ENCODE assay signal across 9 mouse cellular contexts in genomic region chr11:16257011-16257410, GRCm38 (mm10). TPM values are rescaled to one million over a fixed set of nuclear protein-coding genes. Genes with fewer than 3 reads are reported as not detected.
DNase-seq lines count a peak whose midpoint lies in the region; ATAC-seq and TF ChIP-seq lines count a peak whose summit lies in the region.
"Had no signal": no experiment of that assay in that cellular context is flagged by ENCODE, and none has a peak within 500 bp of the region (broad histone marks: within the 10 kb centered on the region; RNA-seq: fewer than 3 reads in every experiment).

No protein-coding gene starts in this region.

- no peak for TF ChIP-seq EP300 in stomach, postnatal 0 days (optimal IDR thresholded peaks at IDR 0.05)

- no peaks in the 10 kb centered on the region for H3K9me3 ChIP-seq in heart, embryonic 11.5 days (replicated peaks; ENCODE audit: control insufficient read depth, low read length)
- H3K9me3 ChIP-seq in limb, embryonic 13.5 days: no peaks in the 10 kb centered on the region
- H3K9me3 ChIP-seq in stomach, postnatal 0 days (ENCODE audit: control insufficient read depth, low read length): no peaks in the 10 kb centered on the region

- peaks cover 44% of the 10 kb centered on the region for H3K27me3 ChIP-seq in heart, embryonic 11.5 days (ENCODE audit: control insufficient read depth, insufficient read depth, low read length)
- H3K27me3 ChIP-seq in limb, embryonic 13.5 days: peaks cover 51% of the 10 kb centered on the region
- 0 out of 2 replicates have a peak, but pooled peaks cover 6% of the 10 kb centered on the region for H3K27me3 ChIP-seq in stomach, postnatal 0 days (ENCODE audit: control insufficient read depth, insufficient read depth, low read length)
- H3K27me3 ChIP-seq: CH12.LX had no signal

- no peak overlapping the region for H3K27ac ChIP-seq in heart, embryonic 11.5 days (ENCODE audit: low read depth, low read length)
- H3K27ac ChIP-seq in limb, embryonic 13.5 days: no peak overlapping the region
- H3K27ac ChIP-seq in stomach, postnatal 0 days (replicated peaks): no peak overlapping the region

- no peak overlapping the region; the same call in 1 of the 2 replicates for H3K9ac ChIP-seq in heart, embryonic 11.5 days (ENCODE audit: low read depth, low read length)
- H3K9ac ChIP-seq in limb, embryonic 13.5 days: peak overlapping the region; percentile 61; the same call in 1 of the 2 replicates
- H3K9ac ChIP-seq in stomach, postnatal 0 days (ENCODE audit: low read length): no peak overlapping the region; the same call in 1 of the 2 replicates

- DNase-seq in heart, adult 9 months (ENCODE audit: low spot score in 2 of 2): no peak
- DNase-seq in right cerebral cortex, adult 18-20 months: peak; percentile 31
- DNase-seq in right cerebral cortex, postnatal 4 days: no peak
- no peak for DNase-seq in stomach, postnatal 0 days (ENCODE audit: low spot score)
- DNase-seq in adrenal gland, postnatal 36 days: no peak
- no peak for DNase-seq in cerebellum, postnatal 14 days

- TF ChIP-seq CTCF in stomach, postnatal 0 days (IDR thresholded peaks at IDR 0.05; ENCODE audit: low read depth): no peak

- peak overlapping the region; percentile 94 for H3K4me2 ChIP-seq in heart, embryonic 11.5 days
- H3K4me2 ChIP-seq in limb, embryonic 13.5 days (replicated peaks): peak overlapping the region; percentile 92
- H3K4me2 ChIP-seq in stomach, postnatal 0 days (replicated peaks; ENCODE audit: low read depth): peak overlapping the region; percentile 74

- H3K36me3 ChIP-seq in heart, embryonic 11.5 days (ENCODE audit: control insufficient read depth, insufficient read depth, low read length): no peaks in the 10 kb centered on the region
- no peaks in the 10 kb centered on the region for H3K36me3 ChIP-seq in limb, embryonic 13.5 days
- H3K36me3 ChIP-seq in stomach, postnatal 0 days (ENCODE audit: control insufficient read depth, insufficient read depth, low read length): no peaks in the 10 kb centered on the region

- H3K4me1 ChIP-seq in heart, embryonic 11.5 days (ENCODE audit: control insufficient read depth, insufficient read depth, low read length): peaks cover 5% of the 10 kb centered on the region; the same call in 1 of the 2 replicates
- no peaks in the 10 kb centered on the region; the same call in 1 of the 2 replicates for H3K4me1 ChIP-seq in limb, embryonic 13.5 days
- peaks cover 4% of the 10 kb centered on the region; the same call in 1 of the 2 replicates for H3K4me1 ChIP-seq in stomach, postnatal 0 days (replicated peaks; ENCODE audit: control insufficient read depth, insufficient read depth)

- no peak for ATAC-seq in heart, embryonic 11.5 days (replicated peaks; ENCODE audit: insufficient number of reproducible peaks, low FRiP score, low TSS enrichment)
- no peak; the same call in 1 of the 2 replicates for ATAC-seq in limb, embryonic 13.5 days (ENCODE audit: low FRiP score, low read depth)
- no peak for ATAC-seq in stomach, postnatal 0 days (ENCODE audit: low FRiP score, low TSS enrichment)

- WGBS in heart, embryonic 11.5 days (ENCODE audit: insufficient replicate concordance): 36% methylated on average over 7 of the region's 7 CpGs
- 29% methylated on average over 7 of the region's 7 CpGs for WGBS in limb, embryonic 13.5 days
- WGBS in stomach, postnatal 0 days: 30% methylated on average over 7 of the region's 7 CpGs

- H3K4me3 ChIP-seq in heart, embryonic 11.5 days (ENCODE audit: low read depth, low read length): peak overlapping the region; percentile 56
- H3K4me3 ChIP-seq in limb, embryonic 13.5 days: peak overlapping the region; percentile 54
- H3K4me3 ChIP-seq in stomach, postnatal 0 days (ENCODE audit: low read depth, low read length): peak overlapping the region; percentile 46

RNA-seq across cellular contexts. Expression of gene Vstm2a, which starts 0.5 kb away (rescaled TPM):
- 0.35 and 0.46 TPM in 2 replicates for polyA plus RNA-seq in heart, embryonic 11.5 days (2014; fragmentation: Nextera tagmentation; extraction: Ambion mirVana)
- polyA plus RNA-seq in limb, embryonic 13.5 days (2015; fragmentation: Nextera tagmentation; extraction: Ambion mirVana): 2.4 and 2.6 TPM in 2 replicates
- 0.72 and 0.92 TPM in 2 replicates for polyA plus RNA-seq in stomach, postnatal 0 days (2015; fragmentation: Nextera tagmentation; extraction: Ambion mirVana)
- under 1 TPM in 1 of 2 experiments, not detected in 1; 0.20 TPM for total RNA-seq in adrenal gland, postnatal 36 days (2021)
- total RNA-seq: CH12.LX had no signal
